Mouse (Mus musculus): ENCODE measurements around the gene Acot5.

DNA sequence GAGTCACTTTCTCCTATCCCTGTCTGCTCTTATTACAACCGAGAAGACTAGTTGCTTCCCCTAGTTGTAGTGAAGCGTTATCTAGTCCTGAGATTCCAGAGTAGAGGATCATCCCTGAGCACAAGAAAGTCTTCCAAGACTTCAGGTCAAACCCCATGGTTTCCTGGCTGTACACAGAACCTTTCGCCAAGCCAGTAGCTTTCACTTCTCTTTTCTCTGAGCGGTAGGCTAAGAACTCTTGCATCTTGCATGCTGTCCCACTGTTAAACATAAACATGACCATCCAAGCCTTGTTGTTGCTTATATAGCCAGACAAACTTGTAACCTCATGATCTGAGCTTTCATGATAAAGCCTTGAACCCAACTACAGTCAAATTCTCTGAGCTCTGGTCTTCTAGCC is 41.7 kb downstream of the Acot5 start:
- no peak for TF ChIP-seq CTCF (IDR thresholded peaks at IDR 0.05; ENCODE audit: extremely low read depth, insufficient read length, insufficient replicate concordance, low read depth, low read length)
- TF ChIP-seq POLR2A (IDR thresholded peaks at IDR 0.05; ENCODE audit: low read depth, low read length), result no peak
